Mouse (Mus musculus) ES-Bruce4 (cell line): ENCODE measurements around the gene Coa3.

Experiments
- CTCF ChIP-seq: IDR thresholded peaks from one replicate; pipeline ENCODE4 v1.8.1; 2011; ENCODE audit warnings: low read depth, low read length
- POLR2A ChIP-seq: IDR thresholded peaks from one replicate; pipeline ENCODE4 v1.8.1; 2011; ENCODE audit warnings: low read length; ENCODE audit not compliant: insufficient read depth

- TF ChIP-seq CTCF (no peak), POLR2A (no peak)
Observed at GRCm38 (mm10) chr11:101264954-101265471, 13.9 kb downstream of the Coa3 start.
